Mouse (Mus musculus): ENCODE measurements around the gene Gm20431.
A peak's percentile ranks its signal among the peaks of the same experiment; 100 is the strongest.
"Not testable (repeated sequence)": the region's sequence is repeated elsewhere in the genome, so short reads cannot be mapped to it uniquely, and the experiment has no call there.

Gm20431 gene

GRCm38 (mm10) chr2:167630421-167630820 is 30.9 kb downstream of the Gm20431 start:
- no peak for DNase-seq (ENCODE audit: low read depth)

GRCm38 (mm10) chr2:167629665-167630209 is 31.6 kb downstream of the Gm20431 start:
- no peak for DNase-seq (ENCODE audit: low read depth)

- DNase-seq (ENCODE audit: low read depth) = peak; percentile 97
These were observed 32.4 kb downstream of the Gm20431 start for GRCm38 (mm10) chr2:167628872-167629271.

GRCm38 (mm10) chr2:167627019-167627418 is 34.3 kb downstream of the Gm20431 start:
- no peak for DNase-seq (ENCODE audit: low read depth)

- no peak for DNase-seq (ENCODE audit: low read depth)
These were observed 35.6 kb downstream of the Gm20431 start for GRCm38 (mm10) chr2:167625670-167626069.

GRCm38 (mm10) chr2:167624368-167625075 is 36.8 kb downstream of the Gm20431 start:
- DNase-seq (ENCODE audit: low read depth) = no peak

- DNase-seq (ENCODE audit: low read depth) = no peak
These were observed 38.3 kb downstream of the Gm20431 start for GRCm38 (mm10) chr2:167622965-167623364.

GRCm38 (mm10) chr2:167622352-167622751 is 38.9 kb downstream of the Gm20431 start:
- DNase-seq (ENCODE audit: low read depth) = no peak

- no peak for DNase-seq (ENCODE audit: low read depth)
These were observed 39.8 kb downstream of the Gm20431 start for GRCm38 (mm10) chr2:167621255-167622087.

- no peak for DNase-seq (ENCODE audit: low read depth)
These were observed 43.8 kb downstream of the Gm20431 start for GRCm38 (mm10) chr2:167617472-167617871.

GRCm38 (mm10) chr2:167617034-167617433 is 44.3 kb downstream of the Gm20431 start:
- no peak for DNase-seq (ENCODE audit: low read depth)

GRCm38 (mm10) chr2:167613335-167613734 is 48.0 kb downstream of the Gm20431 start:
- not testable (repeated sequence) for DNase-seq (ENCODE audit: low read depth)

- no peak for DNase-seq (ENCODE audit: low read depth)
These were observed 49.2 kb downstream of the Gm20431 start for GRCm38 (mm10) chr2:167612122-167612521.

- peak; percentile 43 for DNase-seq (ENCODE audit: low read depth)
These were observed 50.0 kb downstream of the Gm20431 start for GRCm38 (mm10) chr2:167611287-167611686.

- DNase-seq (ENCODE audit: low read depth) = no peak
These were observed 54.6 kb downstream of the Gm20431 start for GRCm38 (mm10) chr2:167606745-167607123.

- no peak for DNase-seq (ENCODE audit: low read depth)
These were observed 55.2 kb downstream of the Gm20431 start for GRCm38 (mm10) chr2:167605817-167606744.

- DNase-seq (ENCODE audit: low read depth) = peak; percentile 76
These were observed 56.0 kb downstream of the Gm20431 start for GRCm38 (mm10) chr2:167605178-167605794.

GRCm38 (mm10) chr2:167602978-167603377 is 58.3 kb downstream of the Gm20431 start:
- DNase-seq (ENCODE audit: low read depth) = no peak

- no peak for DNase-seq (ENCODE audit: low read depth)
These were observed 58.9 kb downstream of the Gm20431 start for GRCm38 (mm10) chr2:167602364-167602763.

GRCm38 (mm10) chr2:167600481-167600995 is 60.8 kb downstream of the Gm20431 start:
- DNase-seq (ENCODE audit: low read depth) = no peak

- DNase-seq (ENCODE audit: low read depth) = no peak
These were observed 61.4 kb downstream of the Gm20431 start for GRCm38 (mm10) chr2:167599917-167600316.

Data from c-Kit-positive CD71-positive TER-119-negative erythroid progenitor cells, embryonic 14.5 days (primary cell).